In the genomic region with DNA sequence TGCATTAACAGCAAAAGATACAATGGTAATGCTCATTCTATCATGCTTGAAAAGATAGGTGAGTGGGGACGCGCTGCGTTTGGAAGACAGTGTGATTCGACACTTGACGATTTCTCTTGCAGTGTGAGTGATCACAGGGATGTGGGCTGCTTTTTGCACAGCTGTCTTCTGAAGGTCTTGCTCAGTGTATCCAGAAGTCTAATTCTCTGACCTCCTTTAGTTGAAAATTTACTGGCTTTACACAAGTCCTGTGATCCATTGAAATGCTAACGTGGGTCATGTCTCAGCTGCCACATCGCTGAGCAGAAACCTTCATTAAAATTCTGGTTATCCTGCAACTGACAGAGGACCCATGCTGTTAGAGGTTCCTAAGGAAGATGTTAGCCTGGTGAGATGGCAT, we compare ENCODE assay signal across 27 mouse cellular contexts.
A peak's percentile ranks its signal among the peaks of the same experiment; 100 is the strongest.
DNase-seq lines count a peak whose midpoint lies in the region; ATAC-seq and TF ChIP-seq lines count a peak whose summit lies in the region.
"Had no signal": no experiment of that assay in that cellular context is flagged by ENCODE, and none has a peak within 500 bp of the region (broad histone marks: within the 10 kb centered on the region; RNA-seq: fewer than 3 reads in every experiment).

No protein-coding gene starts in this region.

- peak overlapping the region; percentile 17; the same call in 1 of the 2 replicates for H3K27ac ChIP-seq in hindbrain, embryonic 11.5 days (ENCODE audit: low read depth, low read length)
- H3K27ac ChIP-seq in hindbrain, embryonic 14.5 days: no peak overlapping the region
- H3K27ac ChIP-seq in midbrain, embryonic 10.5 days (replicated peaks): peak overlapping the region; percentile 34; the same call in 1 of the 2 replicates
- no peak overlapping the region for H3K27ac ChIP-seq in midbrain, postnatal 0 days (ENCODE audit: low read depth, low read length)
- H3K27ac ChIP-seq in kidney, embryonic 15.5 days: no peak overlapping the region; the same call in 1 of the 2 replicates
- H3K27ac ChIP-seq: embryonic facial prominence, embryonic 12.5 days; hindbrain, embryonic 15.5 days; intestine, embryonic 15.5 days; left cerebral cortex, adult 2 months; liver, embryonic 13.5 days; stomach, postnatal 0 days had no signal

- no peak overlapping the region; the same call in 1 of the 2 replicates for H3K4me2 ChIP-seq in hindbrain, embryonic 11.5 days (replicated peaks; ENCODE audit: low read depth, low read length)
- no peak overlapping the region for H3K4me2 ChIP-seq in hindbrain, embryonic 14.5 days (replicated peaks)
- no peak overlapping the region for H3K4me2 ChIP-seq in midbrain, postnatal 0 days (ENCODE audit: low read depth, low read length, poor library complexity, severe bottlenecking)
- H3K4me2 ChIP-seq in kidney, embryonic 15.5 days: no peak overlapping the region
- H3K4me2 ChIP-seq: embryonic facial prominence, embryonic 12.5 days; heart, embryonic 12.5 days; hindbrain, embryonic 15.5 days; intestine, embryonic 15.5 days; liver, embryonic 13.5 days had no signal

- no peak overlapping the region for H3K4me3 ChIP-seq in hindbrain, embryonic 11.5 days (ENCODE audit: low read depth, low read length)
- no peak overlapping the region for H3K4me3 ChIP-seq in hindbrain, embryonic 14.5 days (replicated peaks; ENCODE audit: low read length)
- H3K4me3 ChIP-seq in midbrain, embryonic 10.5 days: no peak overlapping the region
- no peak overlapping the region for H3K4me3 ChIP-seq in midbrain, postnatal 0 days (ENCODE audit: low read depth, low read length)
- no peak overlapping the region for H3K4me3 ChIP-seq in kidney, embryonic 15.5 days (replicated peaks)
- H3K4me3 ChIP-seq: embryonic facial prominence, embryonic 12.5 days; heart, embryonic 12.5 days; hindbrain, embryonic 15.5 days; intestine, embryonic 15.5 days; left cerebral cortex, adult 2 months; liver, embryonic 13.5 days had no signal

- no peaks in the 10 kb centered on the region for H3K36me3 ChIP-seq in hindbrain, embryonic 11.5 days (ENCODE audit: control insufficient read depth, insufficient read depth, low read length)
- H3K36me3 ChIP-seq in hindbrain, embryonic 14.5 days (replicated peaks; ENCODE audit: control insufficient read depth, insufficient read depth): no peaks in the 10 kb centered on the region
- H3K36me3 ChIP-seq in midbrain, embryonic 10.5 days: 0 out of 2 replicates have a peak, but pooled peaks cover 9% of the 10 kb centered on the region
- H3K36me3 ChIP-seq in midbrain, postnatal 0 days (ENCODE audit: insufficient read depth, low read length): no peaks in the 10 kb centered on the region
- no peaks in the 10 kb centered on the region for H3K36me3 ChIP-seq in kidney, embryonic 15.5 days
- H3K36me3 ChIP-seq: embryonic facial prominence, embryonic 12.5 days; heart, embryonic 12.5 days; hindbrain, embryonic 15.5 days; intestine, embryonic 15.5 days had no signal

- no peak overlapping the region for H3K9ac ChIP-seq in hindbrain, embryonic 11.5 days (ENCODE audit: low read depth, low read length)
- H3K9ac ChIP-seq in hindbrain, embryonic 14.5 days: no peak overlapping the region
- no peak overlapping the region for H3K9ac ChIP-seq in midbrain, postnatal 0 days (replicated peaks; ENCODE audit: low read length, poor library complexity, severe bottlenecking)
- no peak overlapping the region for H3K9ac ChIP-seq in kidney, embryonic 15.5 days
- H3K9ac ChIP-seq: embryonic facial prominence, embryonic 12.5 days; heart, embryonic 12.5 days; hindbrain, embryonic 15.5 days; intestine, embryonic 15.5 days; liver, embryonic 13.5 days had no signal

- DNase-seq in hindbrain, embryonic 11.5 days (ENCODE audit: low spot score): no peak
- no peak for DNase-seq in hindbrain, embryonic 14.5 days (ENCODE audit: low spot score)
- no peak for DNase-seq in midbrain, embryonic 10.5 days (ENCODE audit: low spot score)
- no peak for DNase-seq in midbrain, postnatal 0 days (ENCODE audit: low spot score)
- peak; percentile 25 for DNase-seq in kidney, postnatal 14 days
- DNase-seq in thymus, postnatal 10 days (ENCODE audit: low spot score in 2 of 2): no peak
- DNase-seq: B cell, adult 2 months; cerebellum, adult 18-20 months; cerebellum, postnatal 25 days; gastrocnemius, postnatal 25 days; heart, adult 18-20 months; heart, postnatal 10 days; liver, embryonic 13.5 days; lung, adult 2 months; lung, postnatal 14 days; thymus, adult 2 months had no signal

- 21% methylated on average over 7 of the region's 7 CpGs for WGBS in hindbrain, embryonic 11.5 days
- WGBS in hindbrain, embryonic 14.5 days: 10% methylated on average over 7 of the region's 7 CpGs
- WGBS in midbrain, embryonic 10.5 days: 24% methylated on average over 7 of the region's 7 CpGs
- 22% methylated on average over 7 of the region's 7 CpGs for WGBS in midbrain, postnatal 0 days
- 36% methylated on average over 7 of the region's 7 CpGs for WGBS in kidney, embryonic 15.5 days

- no peak for ATAC-seq in hindbrain, embryonic 11.5 days (ENCODE audit: low FRiP score)
- ATAC-seq in hindbrain, embryonic 14.5 days (ENCODE audit: low FRiP score): no peak
- ATAC-seq in midbrain, postnatal 0 days (ENCODE audit: low FRiP score): no peak
- peak; percentile 37; the same call in 1 of the 2 replicates for ATAC-seq in kidney, embryonic 15.5 days (replicated peaks; ENCODE audit: low FRiP score)
- ATAC-seq: forebrain, embryonic 16.5 days; intestine, embryonic 15.5 days; Patski had no signal

- no peaks in the 10 kb centered on the region for H3K27me3 ChIP-seq in hindbrain, embryonic 11.5 days (ENCODE audit: control insufficient read depth, insufficient read depth, low read length)
- no peaks in the 10 kb centered on the region for H3K27me3 ChIP-seq in hindbrain, embryonic 14.5 days (ENCODE audit: control insufficient read depth, insufficient read depth, low read length)
- H3K27me3 ChIP-seq in midbrain, embryonic 10.5 days (ENCODE audit: low read depth, poor library complexity, severe bottlenecking): peaks cover 13% of the 10 kb centered on the region; the same call in 1 of the 2 replicates
- no peaks in the 10 kb centered on the region for H3K27me3 ChIP-seq in midbrain, postnatal 0 days (ENCODE audit: insufficient read depth, low read length)
- no peaks in the 10 kb centered on the region for H3K27me3 ChIP-seq in kidney, embryonic 15.5 days
- H3K27me3 ChIP-seq: CH12.LX; embryonic facial prominence, embryonic 12.5 days; heart, embryonic 12.5 days; hindbrain, embryonic 15.5 days; intestine, embryonic 15.5 days; liver, embryonic 13.5 days; Patski had no signal

- H3K4me1 ChIP-seq in hindbrain, embryonic 11.5 days (replicated peaks; ENCODE audit: control insufficient read depth, insufficient read depth, low read length): peaks cover 35% of the 10 kb centered on the region
- H3K4me1 ChIP-seq in hindbrain, embryonic 14.5 days (replicated peaks; ENCODE audit: control insufficient read depth, insufficient read depth, low read length): peaks cover 56% of the 10 kb centered on the region
- H3K4me1 ChIP-seq in midbrain, embryonic 10.5 days: peaks cover 84% of the 10 kb centered on the region
- peaks cover 25% of the 10 kb centered on the region for H3K4me1 ChIP-seq in midbrain, postnatal 0 days (ENCODE audit: insufficient read depth, low read length)
- H3K4me1 ChIP-seq in kidney, embryonic 15.5 days: peaks cover 61% of the 10 kb centered on the region

- no peaks in the 10 kb centered on the region for H3K9me3 ChIP-seq in hindbrain, embryonic 11.5 days (ENCODE audit: control insufficient read depth, low read length)
- no peaks in the 10 kb centered on the region for H3K9me3 ChIP-seq in hindbrain, embryonic 14.5 days (ENCODE audit: control insufficient read depth, low read length)
- H3K9me3 ChIP-seq in midbrain, embryonic 10.5 days (replicated peaks): no peaks in the 10 kb centered on the region
- no peaks in the 10 kb centered on the region for H3K9me3 ChIP-seq in midbrain, postnatal 0 days (ENCODE audit: low read length)
- no peaks in the 10 kb centered on the region for H3K9me3 ChIP-seq in kidney, embryonic 15.5 days (replicated peaks)
- H3K9me3 ChIP-seq: embryonic facial prominence, embryonic 12.5 days; G1E; heart, embryonic 12.5 days; hindbrain, embryonic 15.5 days; intestine, embryonic 15.5 days; liver, embryonic 13.5 days had no signal

- no peak for TF ChIP-seq CTCF in midbrain, postnatal 0 days (IDR thresholded peaks at IDR 0.05)

Comparison
In these comparisons a context has a peak if more than half of its experiments do, and no peak if none do; other contexts are left out.
1. H3K27ac ChIP-seq: peak in hindbrain, embryonic 11.5 days (single experiment) and midbrain, embryonic 10.5 days (single experiment); none in hindbrain, embryonic 14.5 days (single experiment), midbrain, postnatal 0 days (single experiment) and kidney, embryonic 15.5 days (single experiment).